Mouse (Mus musculus): ENCODE results near the gene Asl.

The Asl gene

DNA sequence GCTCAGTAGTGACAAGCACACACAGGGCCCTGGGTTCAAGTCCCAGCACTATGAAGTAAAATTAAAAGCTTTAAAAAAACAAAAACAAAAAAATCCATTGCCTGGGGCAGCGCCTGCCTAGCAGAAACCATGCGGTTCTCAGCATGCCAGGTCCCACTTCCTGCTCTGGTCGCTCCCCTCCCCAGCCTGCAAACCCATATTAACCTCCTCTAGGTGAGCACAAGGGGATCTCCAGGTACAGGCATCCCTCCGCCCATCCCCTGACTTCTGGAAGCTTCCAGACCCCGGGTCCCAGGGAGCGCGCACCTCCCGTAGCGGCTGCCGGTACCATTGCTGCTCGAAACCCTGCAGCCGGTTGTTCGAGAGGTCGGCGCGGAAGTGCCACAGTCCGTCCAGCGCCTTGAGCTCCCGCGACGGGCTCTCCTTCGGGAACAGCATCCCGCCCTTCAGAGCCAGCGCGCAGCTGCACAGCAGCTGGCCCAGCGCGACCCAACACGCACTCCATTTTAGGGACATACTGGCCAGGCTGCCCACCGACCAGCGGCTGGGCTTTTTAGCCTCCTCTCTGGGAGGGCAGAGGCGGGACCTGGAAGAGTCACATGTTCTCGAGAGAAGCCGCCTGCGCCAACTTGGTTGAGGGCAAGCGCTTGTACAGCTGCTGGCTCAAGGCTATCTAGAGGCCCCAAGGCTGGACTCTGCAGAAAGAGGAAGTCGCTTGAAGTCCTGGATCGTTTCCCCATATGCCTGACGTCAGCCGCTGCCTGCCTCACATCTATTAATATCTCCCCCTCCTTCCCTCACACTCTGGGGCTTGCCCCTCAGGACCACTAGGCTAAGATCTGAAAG lies 26.5 kb downstream of the Asl start, which contains the start of gene Gusb:
Gusb (minus strand) TSS at position 749 of the 846 bp plus-strand sequence.
- peak; percentile 55 for DNase-seq

DNA sequence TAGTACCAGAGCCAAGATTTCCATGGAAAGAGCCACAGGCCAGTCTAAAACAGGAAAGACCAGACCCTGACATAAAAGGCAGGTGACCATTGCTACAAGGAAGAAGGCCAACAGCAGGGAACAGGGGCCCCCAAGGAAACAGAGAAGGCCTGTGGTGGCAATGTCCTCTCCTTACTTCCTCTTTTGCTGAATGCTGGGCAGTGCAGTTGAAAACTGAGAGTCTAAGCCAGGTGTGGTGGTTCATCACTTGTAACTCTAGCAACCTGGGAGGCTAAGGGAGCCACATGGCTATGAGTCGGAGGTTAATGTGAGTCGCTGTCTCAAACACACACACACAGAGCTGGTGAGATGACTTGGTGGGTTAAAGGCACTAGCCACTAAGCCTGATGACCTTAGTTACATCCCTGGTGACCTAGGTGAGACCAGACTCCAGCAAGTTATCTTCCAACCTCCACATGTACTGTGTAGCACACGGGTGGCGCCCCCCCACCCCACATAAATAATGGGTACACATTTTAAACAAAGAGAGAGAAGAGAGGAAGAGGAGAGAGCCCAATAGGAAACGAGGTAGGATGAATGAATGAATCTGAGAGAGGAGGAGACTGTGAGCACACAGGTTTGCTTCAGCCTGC lies 27.6 kb downstream of the Asl start:
- DNase-seq: no peak

DNA sequence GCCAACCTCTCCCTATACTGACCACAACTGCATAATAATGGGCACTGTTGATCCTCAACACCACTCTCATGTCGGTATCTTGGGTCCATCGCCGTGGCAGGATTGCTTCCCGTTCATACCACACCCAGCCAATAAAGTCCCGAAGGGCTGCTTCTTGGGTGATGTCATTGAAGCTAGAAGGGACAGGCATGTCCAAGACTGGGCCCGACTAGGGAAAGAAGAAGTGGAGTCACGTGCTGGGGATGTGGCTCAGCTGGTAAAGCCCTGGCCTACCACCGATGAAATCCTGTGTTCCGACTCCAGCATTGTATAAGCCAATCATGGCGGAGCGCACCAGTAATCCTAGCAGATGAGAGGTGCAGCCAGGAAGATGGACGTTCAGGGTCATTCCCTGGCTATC lies 28.3 kb downstream of the Asl start:
- no peak for DNase-seq

DNA sequence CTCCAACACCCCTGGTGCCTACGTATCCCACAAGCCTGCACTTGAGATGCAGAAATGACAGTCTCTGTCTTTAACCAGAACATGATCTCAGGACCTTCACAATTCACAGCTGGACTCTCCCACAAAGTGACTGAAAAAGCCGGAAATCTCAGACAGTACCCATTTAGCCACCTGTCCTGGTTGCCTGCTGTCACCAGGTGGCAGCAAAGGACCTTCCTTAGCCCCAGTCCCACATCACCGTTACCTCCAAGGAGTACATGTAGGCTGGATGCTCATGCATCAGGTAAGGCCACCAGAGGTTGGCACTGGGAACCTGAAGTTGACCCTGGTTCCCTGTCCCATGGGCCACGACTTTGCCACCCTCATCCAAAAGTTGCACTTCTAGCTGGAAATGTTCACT lies 29.9 kb downstream of the Asl start:
- DNase-seq: peak; percentile 60

DNA sequence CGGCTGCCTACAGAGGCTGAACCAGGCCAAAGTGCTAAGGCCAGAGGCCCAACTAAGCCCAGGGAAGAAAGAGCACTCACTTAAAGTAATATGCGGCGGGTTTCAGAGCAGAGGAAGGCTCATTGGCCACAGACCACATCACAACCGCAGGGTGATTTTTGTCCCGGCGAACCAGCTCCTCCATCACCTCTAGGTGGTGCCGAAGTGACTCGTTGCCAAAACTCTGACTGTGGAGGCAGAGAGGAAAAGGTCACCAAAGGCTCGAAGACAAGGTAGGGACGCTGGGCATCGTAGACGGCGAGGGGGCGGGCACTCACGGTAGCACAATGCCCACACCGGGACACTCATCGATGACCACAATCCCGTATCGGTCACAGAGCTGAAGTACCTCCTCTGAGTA lies 31.3 kb downstream of the Asl start:
- DNase-seq: no peak

DNA sequence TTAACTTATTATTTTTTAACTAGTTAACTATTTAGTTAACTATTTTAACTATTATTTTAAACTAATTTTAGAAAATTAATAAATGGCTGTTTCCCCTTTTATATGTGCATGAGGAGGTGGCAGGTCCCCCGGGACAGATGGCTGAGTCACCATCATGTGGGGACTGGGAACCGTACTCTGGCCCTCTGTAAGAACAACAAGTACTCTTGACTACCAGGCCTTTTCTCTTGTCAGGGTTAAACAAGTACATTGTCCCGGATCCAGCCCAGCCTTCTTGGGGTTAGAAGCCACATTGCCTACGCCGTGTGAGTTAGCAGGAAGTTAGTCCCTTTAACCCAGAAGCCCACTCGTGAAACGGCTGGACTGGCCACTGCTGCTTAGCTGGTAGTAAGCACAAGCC lies 34.1 kb downstream of the Asl start:
- DNase-seq: no peak

DNA sequence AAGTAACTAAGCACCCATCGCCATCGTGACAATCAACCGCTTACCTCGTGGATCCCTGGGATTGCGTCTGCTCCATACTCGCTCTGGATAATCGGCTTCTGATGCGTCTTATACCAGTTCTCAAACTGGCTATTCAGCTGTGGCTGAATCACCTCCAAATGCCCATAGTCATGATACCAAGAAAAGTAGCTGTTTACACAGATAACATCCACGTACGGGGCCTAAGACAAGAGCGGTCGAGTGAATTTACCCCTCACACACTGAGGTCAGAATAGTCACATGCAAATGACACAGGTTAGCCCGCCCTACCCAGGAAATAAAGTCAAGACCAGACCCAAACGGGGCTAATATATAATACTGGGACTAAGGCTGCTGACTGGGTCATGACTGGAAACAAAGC lies 35.7 kb downstream of the Asl start:
- no peak for DNase-seq

DNA sequence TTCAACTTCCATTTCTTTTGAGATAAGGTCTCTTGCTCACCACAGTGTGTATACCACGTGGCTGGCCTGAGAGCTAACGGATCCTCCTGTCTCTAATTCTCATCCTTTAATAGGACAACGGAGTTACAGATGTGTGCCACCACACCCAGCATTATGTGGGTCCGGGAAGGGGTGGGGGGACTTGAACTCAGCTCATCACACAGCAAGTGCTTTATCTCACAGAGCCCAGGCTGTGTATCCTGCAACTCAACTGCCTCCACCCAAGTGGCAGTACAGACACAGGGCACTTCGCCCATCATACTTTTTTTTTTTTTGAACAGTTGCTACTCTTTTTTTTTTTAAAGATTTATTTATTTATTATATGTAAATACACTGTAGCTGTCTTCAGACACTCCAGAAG lies 37.1 kb downstream of the Asl start:
- DNase-seq: no peak

DNA sequence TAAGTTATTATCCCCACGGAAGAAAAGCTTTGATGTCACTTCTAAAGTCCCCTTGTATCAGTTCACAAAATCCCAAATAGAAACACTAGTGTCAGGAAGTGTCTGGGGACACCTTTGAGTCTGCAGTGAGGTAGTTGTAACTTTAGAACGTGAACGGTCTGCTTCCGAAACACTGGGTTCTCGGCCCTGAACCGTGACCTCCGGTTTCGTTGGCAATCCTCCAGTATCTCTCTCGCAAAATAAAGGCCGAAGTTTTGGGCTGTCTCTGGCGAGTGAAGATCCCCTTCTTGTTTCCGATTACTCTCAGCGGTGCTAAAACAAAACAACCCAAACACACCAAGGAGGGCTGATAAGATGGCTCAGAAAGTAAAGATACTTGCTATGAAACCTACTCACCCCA lies 39.7 kb downstream of the Asl start:
- no peak for DNase-seq

DNA sequence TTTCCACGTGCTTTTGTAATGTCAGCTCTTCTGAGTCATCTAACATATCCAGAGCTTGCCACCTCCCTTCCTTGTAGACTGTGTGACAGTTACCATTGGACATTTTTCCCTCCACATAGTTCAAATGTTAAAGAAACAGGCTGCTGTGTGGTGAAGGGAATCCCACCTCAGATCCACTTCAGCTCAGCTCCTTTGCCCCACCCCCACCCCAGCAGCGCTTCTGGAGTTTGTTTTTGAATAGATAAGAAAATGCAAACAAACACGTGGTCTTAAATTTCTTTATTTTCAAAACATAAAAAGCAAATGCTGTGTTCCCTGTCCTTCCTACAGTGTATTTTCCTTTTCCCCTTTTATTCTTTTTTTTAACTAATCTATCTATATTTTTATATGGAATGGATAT lies 48.8 kb downstream of the Asl start:
- no peak for DNase-seq

DNA sequence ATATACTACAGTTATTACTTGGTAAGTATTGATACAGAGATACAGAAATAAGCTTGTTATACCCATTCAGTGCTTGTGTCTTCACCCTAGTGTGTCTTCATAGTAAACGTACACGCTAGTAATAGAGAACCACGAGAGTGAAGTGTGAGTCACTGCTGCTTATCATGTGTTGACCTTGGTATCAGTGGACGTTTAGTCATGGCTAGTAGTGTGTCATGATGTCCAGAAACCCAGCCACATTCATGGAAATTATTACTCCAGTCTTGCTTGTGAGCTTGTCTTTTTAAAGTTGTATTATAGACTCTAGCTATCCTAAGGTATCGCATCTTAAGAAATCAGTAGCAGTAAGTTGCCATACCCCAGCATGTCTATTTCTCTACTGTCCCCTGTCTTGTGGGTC lies 50.4 kb downstream of the Asl start:
- DNase-seq: no peak

DNA sequence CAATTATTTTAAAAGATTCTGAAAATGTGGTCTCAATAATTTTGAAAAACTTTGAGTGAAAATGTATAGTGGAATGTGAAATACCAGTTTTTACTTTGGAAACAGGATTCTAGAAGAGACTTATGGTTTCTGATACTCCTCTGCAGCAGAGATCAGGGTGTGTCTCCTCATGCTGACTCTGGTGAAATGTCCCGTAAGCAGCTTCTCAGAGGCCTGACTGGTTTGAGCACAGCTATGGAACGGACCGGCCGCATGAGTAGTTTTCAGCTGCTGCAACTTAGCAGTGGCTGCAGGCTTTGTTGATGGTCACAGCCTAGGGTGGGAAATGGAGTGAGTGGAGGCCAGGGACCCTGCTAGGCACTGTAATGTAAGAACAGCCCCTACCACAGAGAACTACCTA lies 51.3 kb downstream of the Asl start:
- no peak for DNase-seq

DNA sequence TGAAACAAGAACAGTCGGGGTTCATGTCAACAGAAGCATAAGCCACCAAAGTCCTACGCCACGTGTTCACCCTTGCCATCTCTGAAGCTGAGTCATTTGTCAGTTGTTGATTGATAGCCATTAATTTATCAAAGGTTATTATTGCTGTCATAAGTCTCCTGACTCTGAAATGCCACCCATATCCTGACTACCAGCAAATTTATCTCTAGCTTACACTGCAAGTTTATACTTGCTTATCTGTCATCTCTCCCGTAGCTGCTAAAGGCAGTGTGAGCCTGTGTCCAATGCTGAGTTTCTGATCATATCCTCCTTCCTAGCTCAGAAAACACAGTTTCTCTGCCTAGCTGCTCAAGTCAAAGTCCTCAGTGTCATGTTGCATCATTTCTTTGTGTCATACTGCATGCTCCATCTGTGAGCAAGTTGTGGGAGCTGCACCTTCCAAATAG lies 54.2 kb downstream of the Asl start:
- DNase-seq: no peak

DNA sequence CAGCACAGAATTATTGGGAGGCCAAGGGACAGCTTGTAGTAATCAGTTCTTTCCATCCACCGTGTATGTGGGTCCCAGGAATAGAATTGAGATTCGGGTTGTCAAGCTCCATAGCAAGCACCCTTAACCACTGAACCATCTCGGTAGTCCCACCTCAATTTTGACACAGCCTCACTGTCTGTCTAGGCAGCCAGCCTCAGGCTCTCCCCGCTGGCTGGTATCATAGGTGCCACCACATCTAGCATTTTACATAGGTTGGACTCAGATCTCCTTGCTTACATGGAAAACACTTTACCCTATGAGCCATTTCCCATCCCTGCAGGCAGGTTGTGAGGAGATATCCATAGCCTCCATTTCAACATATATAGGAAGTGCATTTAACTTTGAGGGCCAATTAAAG lies 54.7 kb downstream of the Asl start:
- DNase-seq: no peak

DNA sequence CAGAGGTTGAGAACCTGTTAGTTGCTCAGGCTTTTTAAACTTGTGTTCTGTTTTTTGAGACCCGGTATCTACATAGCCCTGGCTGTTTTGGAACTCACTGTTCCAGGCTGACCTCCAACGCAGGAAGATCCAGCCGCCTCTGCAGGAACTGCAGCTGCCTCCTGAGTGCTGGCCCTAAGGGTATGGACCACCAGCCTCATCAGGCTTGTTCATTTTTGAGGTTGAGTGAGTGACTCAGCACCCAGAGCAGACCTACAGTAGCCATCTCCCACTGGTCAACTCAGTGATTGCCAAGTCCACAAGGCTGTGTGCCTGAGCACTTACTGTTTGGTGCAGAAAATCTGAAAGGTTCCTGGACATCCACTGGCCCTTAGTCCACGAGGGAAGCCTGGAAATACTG lies 57.6 kb downstream of the Asl start:
- DNase-seq: no peak

DNA sequence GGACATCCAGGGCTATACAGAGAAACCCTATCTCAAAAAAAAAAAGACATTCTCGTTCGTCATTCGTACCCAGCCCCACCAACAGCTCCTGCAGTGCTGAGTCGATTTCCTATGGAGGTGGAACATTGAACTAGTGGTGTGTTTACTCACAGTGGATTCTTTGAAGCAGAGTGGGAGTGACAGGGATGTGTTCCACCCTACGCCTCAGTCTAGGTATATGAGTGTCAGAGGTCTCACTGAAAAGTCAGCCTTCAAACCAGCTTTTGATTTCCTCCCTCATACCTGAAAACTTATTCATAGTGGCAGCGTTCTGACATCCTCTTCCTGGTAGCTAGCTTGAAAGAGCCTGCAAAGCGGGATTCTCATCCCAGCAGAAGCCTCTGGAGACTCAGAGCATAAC lies 60.6 kb downstream of the Asl start:
- DNase-seq: no peak

DNA sequence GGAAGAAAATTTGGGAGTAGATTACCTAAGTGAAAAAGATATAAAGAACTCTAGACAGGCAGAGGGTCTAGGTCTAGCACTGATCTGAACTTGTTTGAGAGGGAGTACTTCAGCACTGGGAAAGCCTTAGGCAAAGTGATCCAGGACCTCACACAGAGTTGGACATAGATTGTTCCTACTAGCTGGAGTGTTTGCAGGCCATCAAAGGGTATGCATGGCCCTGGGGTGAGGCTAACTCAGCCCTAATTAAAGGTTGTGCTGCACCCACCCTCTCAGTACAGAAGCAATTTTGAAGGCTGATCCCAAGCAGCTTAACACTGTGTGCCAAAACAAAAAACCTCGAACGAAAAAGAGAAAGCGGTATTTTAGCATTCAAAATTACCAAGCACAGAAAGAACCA lies 62.6 kb downstream of the Asl start:
- DNase-seq: no peak

DNA sequence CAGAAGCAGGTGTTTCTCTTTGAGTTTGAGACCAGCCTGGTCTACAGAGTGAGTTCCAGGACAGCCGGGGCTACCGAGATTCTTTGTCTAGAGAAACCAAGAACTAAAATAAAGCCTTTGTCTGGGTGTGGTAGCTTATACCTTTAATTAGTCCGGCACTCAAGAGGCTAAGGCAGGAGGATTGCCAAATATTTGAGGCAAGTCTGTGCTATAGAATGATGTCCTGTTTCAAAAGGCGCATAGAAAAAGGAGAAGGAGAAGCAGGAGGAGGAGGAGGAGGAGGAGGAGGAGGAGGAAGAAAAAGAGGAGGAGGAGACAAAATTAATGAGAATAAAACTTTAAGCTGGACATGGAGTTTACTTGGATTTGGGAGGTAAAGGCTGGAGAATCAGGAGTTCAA lies 65.8 kb downstream of the Asl start:
- no peak for DNase-seq
